Mouse (Mus musculus): ENCODE results near the gene Tepsin. TPM values are rescaled to one million over a fixed set of nuclear protein-coding genes. Genes with fewer than 3 reads are reported as not detected.

The Tepsin gene
- total RNA-seq, 2 experiments from 2014 or later: 15.9 to 16.9 TPM

- DNase-seq (ENCODE audit: extremely low spot score in 1 of 2, low spot score in 2 of 2): no peak
- intact Hi-C loops (cut with DNase I): no loop called here
- H3K4me3 ChIP-seq: no peak overlapping the region
- TF ChIP-seq CTCF (IDR thresholded peaks at IDR 0.05): no peak
- H3K27ac ChIP-seq: no peak overlapping the region
These were observed 30.8 kb upstream of the Tepsin start for GRCm38 (mm10) chr11:120129281-120129680.

- no peak for TF ChIP-seq CTCF (IDR thresholded peaks at IDR 0.05)
- DNase-seq (ENCODE audit: extremely low spot score in 1 of 2, low spot score in 2 of 2): no peak
- no peak overlapping the region for H3K27ac ChIP-seq
- intact Hi-C loops (cut with DNase I): no loop called here
- H3K4me3 ChIP-seq: no peak overlapping the region
These were observed 28.3 kb upstream of the Tepsin start for GRCm38 (mm10) chr11:120126845-120127244.

- Histone ChIP-seq H3K27ac (no peak overlapping the region), H3K4me3 (no peak overlapping the region)
- no peak for TF ChIP-seq CTCF (IDR thresholded peaks at IDR 0.05)
- intact Hi-C loops (cut with DNase I): no loop called here
- DNase-seq (ENCODE audit: extremely low spot score in 1 of 2, low spot score in 2 of 2): no peak
These were observed 23.6 kb upstream of the Tepsin start for GRCm38 (mm10) chr11:120122126-120122525.

- H3K27ac ChIP-seq: no peak overlapping the region
- peak; percentile 67 to 75 for DNase-seq (ENCODE audit: extremely low spot score in 1 of 2, low spot score in 2 of 2)
- no peak overlapping the region for H3K4me3 ChIP-seq
- intact Hi-C loops (cut with DNase I): no loop called here
- TF ChIP-seq CTCF (IDR thresholded peaks at IDR 0.05): peak; percentile 91
These were observed 22.3 kb upstream of the Tepsin start for GRCm38 (mm10) chr11:120120642-120121420.

DNA sequence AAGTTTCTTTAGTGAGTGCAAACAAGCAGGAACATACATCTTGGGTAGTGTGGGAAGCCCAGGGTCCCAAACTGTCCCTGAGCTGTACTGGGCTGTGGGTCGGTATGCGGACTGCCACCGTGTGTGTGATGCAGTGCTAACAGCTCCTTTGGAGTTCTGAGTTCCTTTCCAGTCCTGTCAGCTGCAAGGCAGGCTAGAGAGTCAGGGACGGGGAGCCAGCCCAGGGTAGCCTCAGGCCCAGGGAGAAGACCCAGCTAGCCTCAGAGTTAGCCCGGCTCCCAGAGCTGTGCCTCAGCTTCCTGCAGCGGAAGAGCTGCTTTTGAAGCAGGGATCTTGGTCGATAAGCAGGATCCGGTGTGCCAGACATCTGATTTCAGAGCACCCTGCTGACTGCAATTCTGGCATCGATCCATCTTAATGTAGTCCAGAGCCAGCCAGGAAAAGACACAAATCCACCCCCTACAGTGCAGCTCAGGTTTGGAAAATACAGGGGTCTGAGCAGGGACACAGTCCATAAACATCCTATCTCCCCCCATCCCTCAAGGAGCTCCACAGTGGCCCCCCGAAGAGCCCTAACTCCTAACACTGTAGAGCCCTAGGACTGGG, 21.5 kb upstream of the Tepsin start:
- no peak overlapping the region for H3K4me3 ChIP-seq
- intact Hi-C loops (cut with DNase I): no loop called here
- no peak for DNase-seq (ENCODE audit: extremely low spot score in 1 of 2, low spot score in 2 of 2)
- no peak overlapping the region for H3K27ac ChIP-seq
- no peak for TF ChIP-seq CTCF (IDR thresholded peaks at IDR 0.05)

GRCm38 (mm10) chr11:120119108-120119507, 20.6 kb upstream of the Tepsin start:
- intact Hi-C loops (cut with DNase I): no loop called here

GRCm38 (mm10) chr11:120117626-120118025, 19.1 kb upstream of the Tepsin start:
- no peak overlapping the region for H3K4me3 ChIP-seq
- H3K27ac ChIP-seq: no peak overlapping the region
- no peak for TF ChIP-seq CTCF (IDR thresholded peaks at IDR 0.05)
- intact Hi-C loops (cut with DNase I): no loop called here
- DNase-seq (ENCODE audit: extremely low spot score in 1 of 2, low spot score in 2 of 2): no peak

More at GRCm38 (mm10) chr11:120119108-120119507, 20.6 kb upstream of the Tepsin start:
- H3K4me3 ChIP-seq: no peak overlapping the region
- TF ChIP-seq CTCF (IDR thresholded peaks at IDR 0.05): no peak
- DNase-seq (ENCODE audit: extremely low spot score in 1 of 2, low spot score in 2 of 2): no peak
- no peak overlapping the region for H3K27ac ChIP-seq

GRCm38 (mm10) chr11:120114488-120115215, 16.1 kb upstream of the Tepsin start:
- DNase-seq (ENCODE audit: extremely low spot score in 1 of 2, low spot score in 2 of 2): no peak
- no peak for TF ChIP-seq CTCF (IDR thresholded peaks at IDR 0.05)
- Histone ChIP-seq H3K27ac (no peak overlapping the region), H3K4me3 (no peak overlapping the region)
- intact Hi-C loops (cut with DNase I): loop anchor here (5.0 kb wide), 1 partner anchor 53 kb away; no protein-coding TSS in a partner anchor

- intact Hi-C loops (cut with DNase I): loop anchor here (5.0 kb wide), 1 partner anchor 55 kb away; no protein-coding TSS in a partner anchor
- Histone ChIP-seq H3K4me3 (no peak overlapping the region), H3K27ac (no peak overlapping the region)
- DNase-seq (ENCODE audit: extremely low spot score in 1 of 2, low spot score in 2 of 2): no peak
- no peak for TF ChIP-seq CTCF (IDR thresholded peaks at IDR 0.05)
These were observed 13.6 kb upstream of the Tepsin start for GRCm38 (mm10) chr11:120112136-120112535.

DNA sequence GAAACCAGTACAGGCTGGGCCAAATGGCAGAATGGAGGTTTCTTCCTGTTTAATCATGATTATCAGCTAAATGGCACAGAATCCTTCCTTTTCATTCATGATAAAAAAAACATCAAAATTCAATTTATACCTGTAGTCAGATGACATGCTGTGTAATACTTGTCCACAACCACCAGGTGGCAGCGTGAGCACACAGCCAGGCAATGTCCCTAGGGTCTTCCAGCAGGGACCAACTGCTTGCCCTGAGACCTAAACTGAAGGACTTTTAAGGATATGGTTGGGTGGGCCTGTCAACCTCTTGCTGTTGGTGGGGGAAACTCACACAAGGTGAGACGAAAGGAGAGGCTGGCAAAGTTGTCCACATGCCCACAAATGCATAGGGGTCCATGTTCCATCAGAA, 12.5 kb upstream of the Tepsin start:
- H3K4me3 ChIP-seq: no peak overlapping the region

DNA sequence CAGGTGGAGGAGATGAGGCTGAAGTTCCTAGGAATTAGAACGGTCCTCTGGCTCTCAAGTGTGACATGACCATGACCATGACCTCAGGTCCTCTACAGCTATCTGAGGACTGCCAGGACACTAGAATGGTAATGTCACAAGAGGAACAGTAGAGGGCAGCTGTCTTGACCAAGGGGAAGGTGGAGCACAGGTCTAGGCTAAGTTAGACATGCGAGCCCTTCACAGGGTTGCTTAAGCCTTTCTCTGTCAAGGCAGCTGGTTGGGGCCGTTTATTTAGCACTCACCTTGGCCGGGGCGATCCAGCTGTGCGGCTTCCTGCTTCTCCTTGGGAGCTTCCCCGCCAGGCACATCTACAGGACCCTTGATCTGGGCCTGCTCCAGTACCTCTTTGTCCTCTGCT, 12.0 kb upstream of the Tepsin start:
- Histone ChIP-seq H3K4me3 (no peak overlapping the region), H3K27ac (no peak overlapping the region)
- TF ChIP-seq CTCF (IDR thresholded peaks at IDR 0.05): no peak
- no peak for DNase-seq (ENCODE audit: extremely low spot score in 1 of 2, low spot score in 2 of 2)
- intact Hi-C loops (cut with DNase I): loop anchor here (5.0 kb wide), 1 partner anchor 57 kb away; no protein-coding TSS in a partner anchor

More for the DNA sequence above, 12.5 kb upstream of the Tepsin start:
- no peak overlapping the region for H3K27ac ChIP-seq
- intact Hi-C loops (cut with DNase I): loop anchor here (1.0 to 5.0 kb wide), 2 partner anchors 56 to 196 kb away; no protein-coding TSS in a partner anchor
- TF ChIP-seq CTCF (IDR thresholded peaks at IDR 0.05): peak; percentile 94
- DNase-seq (ENCODE audit: extremely low spot score in 1 of 2, low spot score in 2 of 2): peak; percentile 47 to 59
